Mouse (Mus musculus) cortical plate, adult 2 months (tissue): Measurements from ENCODE around the gene Sorbs1. TPM values are rescaled to one million over a fixed set of nuclear protein-coding genes. Genes with fewer than 3 reads are reported as not detected.

Experiments used
- H3K27ac ChIP-seq: fragments of 200-500 bp; 2 replicates; pipeline ENCODE4 v1.5.1; 2012; ENCODE audit warnings: low read length, control low read depth, inconsistent platforms; ENCODE audit not compliant: insufficient read depth
- H3K4me1 ChIP-seq: fragments of 200-500 bp; 2 replicates; pipeline ENCODE4 v1.6.1; 2011; ENCODE audit warnings: low read length; ENCODE audit not compliant: control insufficient read depth, insufficient read depth
- H3K4me3 ChIP-seq: fragments of 200-500 bp; 2 replicates; pipeline ENCODE4 v1.5.1; 2011; ENCODE audit warnings: mild to moderate bottlenecking, low read length, control low read depth; ENCODE audit not compliant: insufficient read depth
- CTCF ChIP-seq: fragments of 200-500 bp; IDR thresholded peaks from 2 replicates; pipeline ENCODE4 v1.5.1; 2011; ENCODE audit warnings: mild to moderate bottlenecking, control low read depth, low read length; ENCODE audit not compliant: insufficient read depth; ENCODE audit errors: extremely low read depth
- POLR2A ChIP-seq: fragments of 200-500 bp; IDR thresholded peaks from 2 replicates; pipeline ENCODE4 v1.6.1; 2011; ENCODE audit warnings: mild to moderate bottlenecking, low read length, control low read depth; ENCODE audit not compliant: insufficient read depth; ENCODE audit errors: extremely low read depth
- polyA plus RNA-seq: library from polyadenylated mRNA; depleted of rRNA; stranded (reverse); fragments of >200 nt; gene quantifications from 2 replicates; pipeline ENCODE4 v1.2.3, GENCODE M21; 2012; rRNA removed

Sorbs1 gene
- polyA plus RNA-seq, 1 experiment = 81.5 TPM

GRCm38 (mm10) chr19:40254741-40255140, 258.8 kb downstream of the Sorbs1 start:
- TF ChIP-seq CTCF (no peak), POLR2A (no peak)
- Histone ChIP-seq H3K27ac (no peak overlapping the region), H3K4me3 (no peak overlapping the region), H3K4me1 (no peaks in the 10 kb centered on the region)

GRCm38 (mm10) chr19:40253768-40254167, 259.8 kb downstream of the Sorbs1 start:
- Histone ChIP-seq H3K27ac (no peak overlapping the region), H3K4me3 (no peak overlapping the region), H3K4me1 (no peaks in the 10 kb centered on the region)
- TF ChIP-seq CTCF (no peak), POLR2A (no peak)

GRCm38 (mm10) chr19:40251115-40251514, 262.5 kb downstream of the Sorbs1 start:
- no peaks in the 10 kb centered on the region for H3K4me1 ChIP-seq
- TF ChIP-seq CTCF (no peak), POLR2A (no peak)
- H3K27ac ChIP-seq = no peak overlapping the region
- no peak overlapping the region for H3K4me3 ChIP-seq

- Histone ChIP-seq H3K4me1 (no peaks in the 10 kb centered on the region), H3K4me3 (no peak overlapping the region), H3K27ac (no peak overlapping the region)
- TF ChIP-seq POLR2A (no peak), CTCF (no peak)
These were observed 264.2 kb downstream of the Sorbs1 start for GRCm38 (mm10) chr19:40249352-40249751.

GRCm38 (mm10) chr19:40248476-40248875, 265.1 kb downstream of the Sorbs1 start:
- Histone ChIP-seq H3K4me1 (no peaks in the 10 kb centered on the region), H3K27ac (no peak overlapping the region), H3K4me3 (no peak overlapping the region)
- TF ChIP-seq POLR2A = no peak
- TF ChIP-seq CTCF = no peak

DNA sequence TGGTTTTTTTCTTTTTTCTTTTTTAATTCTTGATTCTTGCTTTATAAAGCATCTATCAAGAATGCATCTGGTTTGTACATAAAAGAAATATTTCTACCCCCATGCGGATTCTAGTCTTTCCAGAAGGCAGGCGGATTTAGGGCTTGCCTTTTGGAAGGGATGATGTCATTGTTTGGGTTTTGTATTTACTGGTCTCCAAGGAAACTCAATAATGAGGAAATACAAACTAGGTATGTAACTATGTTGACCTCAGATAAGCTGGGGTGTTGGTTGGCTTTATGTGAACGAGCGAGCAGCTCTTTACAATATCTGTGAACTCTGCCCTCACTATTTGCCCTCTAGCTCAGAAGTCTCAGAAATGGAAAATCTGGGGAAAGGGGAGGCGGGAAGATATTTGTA, 266.3 kb downstream of the Sorbs1 start:
- TF ChIP-seq CTCF = no peak
- no peak for TF ChIP-seq POLR2A
- Histone ChIP-seq H3K4me1 (no peaks in the 10 kb centered on the region), H3K27ac (no peak overlapping the region), H3K4me3 (no peak overlapping the region)

DNA sequence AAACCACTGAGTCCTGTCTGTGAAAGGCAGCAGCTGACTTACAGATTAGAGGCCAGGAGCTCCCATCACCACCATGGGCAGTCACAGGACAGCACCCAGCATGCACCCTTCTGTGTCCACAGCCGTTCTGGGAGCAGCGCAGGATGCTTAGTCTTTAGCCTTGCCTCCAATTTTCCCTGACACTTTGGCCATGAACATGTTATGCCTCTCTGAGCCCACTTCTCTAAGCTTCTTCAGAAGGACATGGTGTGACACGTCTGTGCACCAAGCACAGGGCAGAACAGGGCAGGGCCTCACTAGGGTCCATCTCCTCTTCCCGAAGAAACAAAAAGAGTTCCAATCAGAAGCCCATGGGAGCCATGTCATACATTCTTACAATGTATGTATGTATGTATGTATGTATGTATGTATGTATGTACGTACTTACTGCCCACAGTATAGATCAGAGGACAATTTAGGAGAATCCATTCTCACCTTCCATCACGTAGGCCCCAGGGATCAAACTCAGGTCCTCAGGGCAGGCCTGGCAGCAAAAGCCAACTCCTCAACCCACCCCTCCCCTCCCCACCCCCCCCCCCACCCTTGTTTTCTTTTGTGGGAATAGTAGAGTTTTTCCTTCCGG, 266.8 kb downstream of the Sorbs1 start:
- Histone ChIP-seq H3K4me3 (no peak overlapping the region), H3K4me1 (no peaks in the 10 kb centered on the region), H3K27ac (no peak overlapping the region)
- TF ChIP-seq POLR2A (no peak), CTCF (no peak)

Other genes with a start within 250 kb of the Sorbs1 start
- gene Pdlim1, start 241.9 kb downstream of the Sorbs1 start, polyA plus RNA-seq = 24.7 and 29.5 TPM in 2 replicates
- gene Aldh18a1, start 74.7 kb upstream of the Sorbs1 start, polyA plus RNA-seq = 19.5 and 20.4 TPM in 2 replicates
- gene Tctn3, start 98.5 kb upstream of the Sorbs1 start, polyA plus RNA-seq = 33.7 and 35.0 TPM in 2 replicates
- 13.7 and 16.8 TPM in 2 replicates for gene Entpd1, start 98.6 kb upstream of the Sorbs1 start, polyA plus RNA-seq
- gene Cc2d2b, start 235.0 kb upstream of the Sorbs1 start, polyA plus RNA-seq = 0.17 and 0.19 TPM in 2 replicates